Mouse (Mus musculus) lung, adult 2 months (tissue): Measurements from ENCODE around the gene Slc7a8. TPM values are rescaled to one million over a fixed set of nuclear protein-coding genes. Genes with fewer than 3 reads are reported as not detected.

ENCODE experiments used
- DNase-seq: peaks from one replicate; pipeline ENCODE4 v3.0.0; 2022
- H3K4me1 ChIP-seq: fragments of 200-500 bp; 2 replicates; pipeline ENCODE4 v1.6.1; 2011; ENCODE audit warnings: low read length; ENCODE audit not compliant: control insufficient read depth, insufficient read depth
- H3K4me3 ChIP-seq: fragments of 200-500 bp; replicated peaks from 2 replicates; pipeline ENCODE3; 2011; ENCODE audit warnings: low read depth, mild to moderate bottlenecking, control low read depth, low read length; ENCODE audit errors: extremely low read depth
- CTCF ChIP-seq: fragments of 200-500 bp; IDR thresholded peaks from 2 replicates; pipeline ENCODE4 v1.5.1; 2011; ENCODE audit warnings: mild to moderate bottlenecking, low read length, control low read depth; ENCODE audit not compliant: insufficient read depth
- POLR2A ChIP-seq: fragments of 200-500 bp; IDR thresholded peaks from 2 replicates; pipeline ENCODE4 v1.6.1; 2011; ENCODE audit warnings: low read depth, mild to moderate bottlenecking, control low read depth, low read length, borderline replicate concordance; ENCODE audit errors: extremely low read depth
- WGBS: fragments of 180-500 bp; shearing (Covaris S2); methylation state at CpG from one replicate; pipeline ENCODE4 v1.1.7; 2018; 5-methylcytosine and 5-hydroxymethylcytosine counted together
- polyA plus RNA-seq: library from polyadenylated mRNA; depleted of rRNA; stranded (reverse); fragments of >200 nt; gene quantifications from 2 replicates; pipeline ENCODE4 v1.2.3, GENCODE M21; 2012

Gene Slc7a8
- polyA plus RNA-seq, 1 experiment = 4.0 TPM

DNA sequence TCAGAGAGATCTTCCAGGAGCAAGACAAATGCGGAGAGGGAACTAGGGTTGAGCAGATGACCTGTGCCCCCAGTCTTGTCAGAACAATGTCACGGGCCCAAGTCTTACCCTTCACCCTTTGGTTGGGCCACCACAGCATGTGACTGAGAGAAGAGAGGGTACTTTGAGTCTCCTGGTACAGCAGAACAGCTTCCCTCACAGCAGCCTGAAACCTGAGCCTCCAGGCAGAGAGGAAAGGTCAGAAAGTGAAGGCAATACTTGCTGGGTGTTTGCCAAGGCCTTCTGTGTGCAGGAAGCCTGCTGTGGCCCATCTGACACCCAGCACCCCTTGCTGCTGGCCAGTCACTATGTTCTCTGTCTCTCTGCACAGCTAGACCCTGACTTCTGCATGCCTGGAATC lies 39.4 kb downstream of the Slc7a8 start:
- TF ChIP-seq CTCF (no peak), POLR2A (no peak)
- no peaks in the 10 kb centered on the region for H3K4me1 ChIP-seq
- WGBS = 62% methylated on average over 2 of the region's 2 CpGs
- no peak overlapping the region for H3K4me3 ChIP-seq
- DNase-seq = no peak

DNA sequence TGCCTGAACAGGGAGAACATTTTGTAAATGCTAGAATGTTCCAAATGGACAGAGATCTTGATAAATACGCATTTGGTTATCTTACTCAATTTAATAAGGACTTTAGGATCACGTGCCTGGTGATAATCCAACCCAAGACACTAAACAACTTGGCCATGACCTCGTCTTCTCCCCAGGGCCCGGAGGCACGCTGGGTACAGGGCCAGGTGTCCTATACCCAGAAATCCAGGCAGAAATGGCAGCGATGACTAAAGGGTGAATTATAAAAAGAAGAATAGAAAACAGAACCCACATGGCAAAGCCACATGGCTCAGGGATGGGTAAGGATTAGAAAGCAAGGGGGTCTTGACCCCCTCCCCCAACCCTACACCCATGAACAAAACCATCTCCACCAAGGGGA lies 40.0 kb downstream of the Slc7a8 start:
- Histone ChIP-seq H3K4me3 (no peak overlapping the region), H3K4me1 (no peaks in the 10 kb centered on the region)
- TF ChIP-seq CTCF (no peak), POLR2A (no peak)
- WGBS = 71% methylated on average over 6 of the region's 6 CpGs
- DNase-seq = no peak

DNA sequence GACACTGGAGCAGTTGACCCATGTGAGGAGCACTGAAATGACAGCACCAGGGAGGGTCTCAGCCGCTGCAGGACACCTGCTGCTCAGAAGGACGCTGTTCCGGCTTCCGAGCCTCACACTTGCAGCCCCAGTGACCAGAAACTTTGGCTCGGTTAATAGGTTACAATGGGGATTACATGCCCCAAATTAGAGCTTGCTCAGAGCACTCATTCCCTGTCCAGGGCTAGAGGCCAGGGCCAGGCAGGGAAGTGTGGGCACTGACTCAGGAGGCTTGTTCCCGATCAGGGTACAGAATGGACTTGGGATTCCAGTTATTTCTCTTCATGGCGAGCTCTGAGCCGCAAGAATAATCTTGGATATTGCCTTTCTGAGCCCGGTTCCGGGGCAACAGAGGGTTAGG lies 44.1 kb downstream of the Slc7a8 start:
- no peak for TF ChIP-seq POLR2A
- TF ChIP-seq CTCF = no peak
- 85% methylated on average over 10 of the region's 10 CpGs for WGBS
- no peak for DNase-seq
- no peak overlapping the region for H3K4me3 ChIP-seq
- no peaks in the 10 kb centered on the region for H3K4me1 ChIP-seq

DNA sequence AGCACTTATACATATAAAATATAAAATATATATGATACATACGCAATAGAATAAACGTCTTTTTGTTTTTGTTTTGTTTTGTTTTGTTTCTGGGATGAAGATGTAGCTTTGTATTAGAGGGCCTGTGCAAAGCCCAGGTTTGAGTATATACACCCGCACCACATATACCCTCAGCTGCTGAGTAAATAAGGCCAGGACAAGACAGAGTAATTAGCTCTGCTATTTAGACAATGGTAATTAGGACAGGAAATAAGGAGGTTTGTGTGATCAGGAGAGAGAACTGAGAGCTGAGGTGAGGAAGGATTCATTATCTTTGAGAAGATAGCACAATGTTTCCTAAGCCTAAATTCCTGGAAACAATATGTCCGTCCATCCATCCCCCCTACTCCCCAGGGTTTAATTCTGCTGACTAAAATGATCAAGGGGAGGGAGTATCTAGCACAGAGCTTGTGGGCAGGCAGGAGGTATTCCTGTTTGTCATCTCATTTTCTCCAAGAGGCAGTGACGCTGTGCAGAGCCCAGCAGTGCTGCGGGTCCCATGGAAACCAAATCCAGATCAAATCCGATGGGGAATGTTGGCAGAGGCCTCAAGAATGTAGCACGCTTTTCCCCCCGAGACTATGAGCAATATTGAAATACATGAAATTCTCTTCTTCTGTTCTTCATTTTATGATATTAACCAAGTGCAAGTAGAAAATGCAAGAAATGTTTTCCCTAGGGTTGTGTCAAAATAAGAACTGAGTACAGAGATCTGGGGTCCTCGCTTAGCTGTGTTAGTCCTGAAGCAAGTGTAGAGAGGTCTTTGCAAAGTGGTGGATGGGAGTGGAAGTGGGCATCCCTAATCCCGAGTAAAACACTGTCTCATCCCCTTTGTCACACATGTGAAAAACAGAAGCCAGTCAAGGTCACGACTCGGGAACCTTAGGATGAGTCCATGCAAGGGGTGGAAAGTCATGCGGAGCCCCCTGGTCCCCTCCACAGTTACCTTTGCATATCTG lies 44.9 kb downstream of the Slc7a8 start:
- Histone ChIP-seq H3K4me3 (no peak overlapping the region), H3K4me1 (no peaks in the 10 kb centered on the region)
- TF ChIP-seq POLR2A = no peak
- no peak for TF ChIP-seq CTCF
- DNase-seq = no peak
- 71% methylated on average over 14 of the region's 14 CpGs for WGBS

GRCm38 (mm10) chr14:54735221-54735620 lies 46.5 kb downstream of the Slc7a8 start:
- DNase-seq = no peak
- WGBS = 69% methylated on average over 4 of the region's 4 CpGs
- no peak for TF ChIP-seq CTCF
- TF ChIP-seq POLR2A = no peak
- Histone ChIP-seq H3K4me3 (no peak overlapping the region), H3K4me1 (no peaks in the 10 kb centered on the region)

DNA sequence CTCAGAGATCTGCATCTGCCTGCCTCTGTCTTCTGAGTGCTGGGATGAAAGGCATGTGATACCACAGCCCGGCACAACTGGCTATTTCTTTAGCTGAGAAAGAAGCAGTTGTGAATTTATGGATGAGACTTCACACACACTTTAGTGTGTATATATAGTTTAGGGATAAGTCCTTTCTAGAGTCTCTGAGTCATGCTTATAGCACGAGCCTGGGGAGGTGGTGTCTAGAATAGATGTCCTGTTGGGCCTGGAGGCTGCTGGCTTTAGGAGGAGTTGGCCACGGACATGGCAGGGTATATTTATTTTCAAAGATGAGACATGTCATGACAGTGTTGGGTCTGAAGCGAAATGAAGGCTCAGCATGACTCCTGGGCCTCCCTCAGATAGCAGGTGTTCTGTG lies 47.7 kb downstream of the Slc7a8 start:
- Histone ChIP-seq H3K4me3 (no peak overlapping the region), H3K4me1 (no peaks in the 10 kb centered on the region)
- no peak for DNase-seq
- no peak for TF ChIP-seq POLR2A
- no peak for TF ChIP-seq CTCF
- WGBS = 69% methylated on average over 4 of the region's 4 CpGs

DNA sequence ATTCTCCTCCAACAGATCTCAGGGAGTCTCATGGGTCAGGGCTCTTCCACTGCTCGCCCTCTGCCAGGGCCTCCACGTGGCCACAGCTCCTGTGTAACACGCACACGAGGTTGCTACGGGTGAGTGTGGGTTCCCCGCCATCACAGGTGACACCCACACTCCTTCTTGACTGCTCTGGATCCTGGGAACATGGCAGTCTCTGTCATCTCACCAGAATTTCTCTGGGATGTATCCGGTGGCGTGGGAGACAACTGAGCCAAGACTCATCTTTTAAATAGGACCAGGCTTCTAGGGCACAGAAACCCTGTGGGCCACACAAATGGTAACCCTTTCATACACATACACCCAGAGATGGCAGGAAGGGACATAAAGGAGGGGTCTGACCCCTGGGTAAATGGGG lies 49.5 kb downstream of the Slc7a8 start:
- DNase-seq = no peak
- 85% methylated on average over 8 of the region's 8 CpGs for WGBS
- H3K4me1 ChIP-seq = no peaks in the 10 kb centered on the region
- no peak overlapping the region for H3K4me3 ChIP-seq
- no peak for TF ChIP-seq POLR2A
- no peak for TF ChIP-seq CTCF

GRCm38 (mm10) chr14:54730305-54730704 lies 51.4 kb downstream of the Slc7a8 start:
- no peak overlapping the region for H3K4me3 ChIP-seq
- DNase-seq = no peak
- TF ChIP-seq CTCF (no peak), POLR2A (no peak)
- H3K4me1 ChIP-seq = no peaks in the 10 kb centered on the region
- whole genome bisulfite sequencing = 77% methylated on average over 6 of the region's 6 CpGs

- WGBS = 78% methylated on average over 13 of the region's 13 CpGs
- TF ChIP-seq CTCF = no peak
- TF ChIP-seq POLR2A = no peak
- no peak for DNase-seq
- Histone ChIP-seq H3K4me3 (no peak overlapping the region), H3K4me1 (no peaks in the 10 kb centered on the region)
Measured at GRCm38 (mm10) chr14:54728823-54729653, 52.7 kb downstream of the Slc7a8 start.
